Mouse (Mus musculus): ENCODE results near the gene Mllt1. TPM values are rescaled to one million over a fixed set of nuclear protein-coding genes. Genes with fewer than 3 reads are reported as not detected.

Gene Mllt1
- 1 to 10 TPM; 4.6 to 6.4 TPM for polyA plus RNA-seq (2017; shearing (Covaris generic))

DNA sequence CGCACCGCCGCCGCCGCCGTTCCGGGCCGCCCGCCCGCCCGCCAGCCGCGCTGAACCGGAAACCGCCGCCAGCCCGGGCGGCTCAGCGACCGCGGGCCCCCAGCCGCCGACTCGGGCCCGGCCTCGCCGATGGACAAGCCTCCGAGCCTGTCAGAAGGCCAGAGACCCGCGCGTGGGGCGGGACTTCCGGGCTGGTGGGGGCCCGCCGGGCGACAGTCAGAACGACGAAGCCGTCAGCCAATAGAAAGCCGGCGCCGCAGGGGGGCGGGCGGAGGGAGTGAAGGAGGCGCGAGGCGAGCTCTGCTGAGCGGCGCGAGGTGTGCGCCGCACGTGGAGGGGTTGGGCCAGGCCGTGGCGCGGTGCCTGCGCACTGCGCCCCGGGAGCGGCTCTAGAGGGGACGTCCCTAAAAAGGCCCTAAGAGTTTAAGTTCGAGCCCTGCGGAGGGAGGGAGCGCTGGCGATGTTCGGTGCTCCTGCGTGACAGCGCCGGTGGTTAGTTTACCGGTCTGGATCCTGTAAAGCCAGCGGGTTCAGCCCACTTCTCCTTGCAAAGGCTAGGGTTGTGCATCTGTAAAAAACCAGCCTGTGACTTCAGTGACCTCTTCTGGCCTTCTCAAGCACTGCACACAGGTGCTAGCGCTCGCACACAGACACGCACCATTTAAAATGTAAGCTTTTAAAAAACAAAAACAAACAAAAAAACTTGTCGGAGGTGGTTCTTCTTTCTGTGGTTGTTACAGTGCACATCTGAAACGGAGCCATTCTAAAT, at the start of gene Mllt1:
Mllt1 (minus strand) TSS at position 53 of the 769 bp plus-strand sequence.
- ATAC-seq, result peak; percentile 97

- no peak for ATAC-seq
These were observed 49.7 kb upstream of the Mllt1 start for GRCm38 (mm10) chr17:56984886-56985285.

- no peak for ATAC-seq
These were observed 46.8 kb upstream of the Mllt1 start, which contains the start of gene Acer1 for GRCm38 (mm10) chr17:56982013-56982412. Gene Acer1 (minus strand): TSS chr17:56982126.

- ATAC-seq, result no peak
These were observed 45.8 kb upstream of the Mllt1 start for GRCm38 (mm10) chr17:56981049-56981448.

DNA sequence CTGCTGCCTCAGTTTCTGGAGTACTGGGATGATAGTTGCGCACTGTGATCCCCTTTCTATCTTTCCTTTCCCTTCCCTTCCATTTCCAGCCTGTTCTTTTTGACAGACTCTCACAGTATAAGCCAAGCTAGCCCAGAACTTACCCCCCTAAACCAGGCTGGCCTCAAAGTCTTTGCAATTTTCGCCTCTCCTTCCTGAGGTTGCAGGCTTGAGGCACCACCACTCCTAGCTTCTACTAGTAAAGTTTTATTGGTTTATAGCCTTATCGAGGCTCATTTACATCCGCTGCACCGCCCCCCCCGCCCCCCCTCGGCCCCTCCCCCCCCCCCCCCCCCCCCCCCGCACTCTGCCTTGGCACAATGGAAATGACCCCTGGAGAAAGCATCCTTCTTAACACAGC, 44.3 kb upstream of the Mllt1 start:
- no peak for ATAC-seq

DNA sequence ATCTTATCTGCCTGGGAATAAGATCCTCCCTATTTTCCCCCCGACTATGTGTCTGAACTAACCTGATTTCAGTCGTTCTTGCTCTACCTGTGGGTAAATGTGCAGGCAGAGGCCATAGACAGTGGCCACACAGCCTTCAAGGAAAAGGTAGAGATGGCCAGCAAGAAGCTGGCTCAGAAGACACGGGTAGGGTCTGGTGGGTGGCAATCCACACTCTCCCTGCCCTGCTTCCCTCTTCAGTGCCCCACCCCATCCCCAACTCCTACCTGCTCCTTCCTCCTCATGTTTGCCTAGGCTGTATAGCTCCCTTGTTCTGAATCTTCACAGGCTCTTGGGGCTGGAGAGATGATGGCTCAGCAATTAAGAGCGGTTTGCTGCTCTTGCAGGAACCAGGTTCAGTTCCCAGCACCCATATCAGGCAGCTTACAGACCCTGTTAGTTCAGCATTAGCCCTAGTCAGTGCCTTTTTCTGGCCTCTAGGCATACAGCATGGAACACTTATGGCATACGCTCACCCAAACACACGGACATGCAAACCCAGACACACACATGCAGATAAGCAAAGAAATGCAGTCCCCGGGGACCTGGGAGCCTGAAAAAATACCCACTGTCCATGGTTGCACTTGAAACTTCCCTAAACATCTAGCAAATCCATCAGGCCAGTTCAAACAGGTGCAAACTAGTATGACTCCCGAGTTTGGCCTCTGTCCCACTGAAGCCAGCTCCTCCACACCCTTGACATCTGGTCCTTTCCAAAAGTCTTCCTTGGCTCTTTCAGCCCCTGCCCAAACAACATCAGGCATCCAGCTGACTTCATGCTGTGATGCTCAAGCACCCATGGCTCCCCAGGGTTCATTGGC, 41.5 kb upstream of the Mllt1 start:
- ATAC-seq, result no peak

DNA sequence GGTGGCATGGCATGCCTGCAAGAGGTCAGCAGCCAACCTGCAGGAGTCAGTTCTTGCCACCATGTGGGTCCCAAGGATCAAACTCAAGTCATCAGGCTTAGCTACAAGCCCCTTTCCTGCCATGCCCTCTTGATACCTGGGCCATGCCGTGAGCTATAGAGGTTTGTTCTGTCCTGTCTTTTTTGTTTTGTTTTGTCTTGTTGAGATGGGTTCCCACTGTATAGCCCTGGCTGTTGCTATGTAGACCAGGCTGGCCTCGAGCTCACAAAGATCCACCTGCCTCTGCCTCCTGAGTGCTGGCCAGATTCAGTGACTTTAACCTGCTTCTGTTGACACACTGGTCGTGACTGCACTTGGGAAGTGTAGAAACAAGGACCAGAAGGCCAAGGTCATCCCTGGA, 40.2 kb upstream of the Mllt1 start:
- no peak for ATAC-seq

DNA sequence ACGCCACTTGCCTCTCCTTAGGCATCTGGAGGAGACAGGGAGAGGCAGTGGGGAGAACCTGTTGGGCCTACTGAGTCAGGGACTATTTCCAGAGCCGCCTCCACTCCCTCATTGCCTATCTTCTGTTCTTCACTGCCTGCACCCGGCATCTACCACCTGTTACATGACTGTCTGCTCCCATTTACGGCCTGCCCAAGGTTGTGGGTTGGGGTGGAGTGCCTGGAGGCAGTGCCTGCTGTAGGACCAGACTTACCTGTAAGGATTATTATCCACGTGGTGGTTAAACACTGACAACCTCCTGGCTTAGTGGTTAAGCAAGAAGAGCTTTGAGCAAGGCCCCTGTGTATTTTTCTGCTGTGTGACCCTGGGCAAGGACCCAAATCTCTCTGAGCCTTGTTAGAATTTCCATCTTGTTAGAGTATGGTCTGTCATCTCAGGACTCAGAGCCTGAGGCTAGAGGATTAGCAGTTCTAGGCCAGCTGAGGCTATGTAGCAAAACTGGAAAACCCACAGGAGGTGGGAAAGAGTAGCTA, 39.6 kb upstream of the Mllt1 start:
- no peak for ATAC-seq

DNA sequence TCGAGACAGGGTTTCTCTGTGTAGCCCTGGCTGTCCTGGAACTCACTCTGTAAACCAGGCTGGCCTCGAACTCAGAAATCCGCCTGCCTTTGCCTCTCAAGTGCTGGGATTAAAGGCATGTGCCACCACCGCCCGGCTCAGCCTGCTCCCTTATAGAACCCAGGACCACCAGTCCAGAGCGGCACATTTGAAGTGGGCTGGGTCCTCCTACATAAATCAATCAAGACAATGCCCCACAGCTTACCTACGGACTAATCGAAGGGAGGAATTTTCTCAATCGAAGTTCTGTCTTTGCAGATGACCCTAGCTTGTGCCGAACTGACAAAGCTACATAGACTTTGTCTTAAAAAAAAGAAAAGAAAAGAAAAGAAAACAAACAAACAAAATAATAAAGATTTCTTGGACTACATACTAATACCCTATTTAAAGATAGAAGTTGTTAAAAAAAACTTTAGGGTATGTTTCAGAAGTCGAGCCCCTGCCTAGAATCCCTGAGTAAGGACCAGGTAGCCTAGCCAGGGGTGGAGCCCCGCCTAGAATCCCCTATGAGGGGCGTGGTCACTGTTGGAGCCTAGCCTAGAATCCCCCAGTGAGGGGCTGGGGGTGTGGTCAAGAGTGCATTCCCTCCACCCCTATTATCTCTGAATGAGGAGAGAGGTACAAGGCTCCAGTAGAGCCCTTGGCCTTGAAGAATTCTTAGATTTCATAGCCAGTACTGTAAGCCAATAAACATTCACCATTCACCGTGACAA, 38.9 kb upstream of the Mllt1 start:
- ATAC-seq, result no peak

DNA sequence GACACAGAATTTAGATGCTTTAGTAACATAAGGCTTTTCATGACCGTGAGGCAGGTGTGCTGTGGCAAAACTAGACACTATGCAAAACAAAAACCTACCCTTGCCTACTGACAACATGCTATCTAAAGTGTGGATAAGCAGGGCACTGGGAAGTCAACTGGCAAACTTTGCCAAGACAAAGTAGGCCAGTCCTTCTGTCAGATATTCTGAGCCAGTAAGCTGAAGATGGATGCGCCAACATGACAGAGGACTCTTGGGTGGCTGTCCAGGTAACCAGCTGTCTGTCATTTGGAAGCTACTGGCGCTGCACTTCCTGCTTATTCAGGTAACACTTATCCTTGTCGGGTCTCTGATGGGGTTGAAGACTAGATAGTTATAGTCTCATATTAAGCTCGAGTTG, 34.9 kb upstream of the Mllt1 start:
- ATAC-seq, result no peak

DNA sequence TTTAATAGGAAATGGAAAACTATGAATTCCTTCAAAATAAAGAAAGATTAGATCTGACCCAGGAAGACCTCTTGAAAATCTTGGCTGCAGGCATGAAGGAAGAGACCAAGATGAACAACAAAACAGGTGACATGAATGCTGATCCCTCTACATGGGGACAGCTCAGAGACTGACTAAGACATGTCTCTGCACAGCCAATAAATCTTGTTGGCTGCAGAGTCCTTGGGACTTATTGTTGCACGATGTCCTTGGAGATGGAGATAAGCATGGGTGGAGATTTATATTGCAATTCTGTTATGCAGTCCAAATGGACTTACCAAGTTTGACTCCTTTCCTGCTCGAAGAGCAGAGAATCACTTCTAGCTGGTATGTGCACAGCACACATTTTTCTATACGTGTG, 34.1 kb upstream of the Mllt1 start:
- ATAC-seq, result no peak

DNA sequence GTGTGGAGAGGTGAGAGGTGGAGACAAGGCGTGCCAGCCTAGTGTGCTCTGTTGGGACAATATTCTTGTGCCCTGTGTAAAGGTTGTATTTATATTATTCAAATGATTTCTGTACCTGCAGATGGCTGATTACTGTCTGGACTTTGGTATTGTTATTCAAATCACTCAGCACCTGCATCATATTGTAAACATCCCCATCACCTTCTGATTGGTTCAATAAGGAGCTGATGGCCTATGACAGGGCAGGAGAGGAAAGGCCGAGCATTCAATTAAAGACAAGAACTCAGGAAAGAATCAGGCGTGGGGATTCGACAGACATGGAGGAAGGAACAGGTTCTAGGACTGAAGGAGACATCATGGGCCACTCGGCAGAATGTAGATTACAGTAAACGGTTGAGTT, 28.4 kb upstream of the Mllt1 start:
- ATAC-seq, result no peak

DNA sequence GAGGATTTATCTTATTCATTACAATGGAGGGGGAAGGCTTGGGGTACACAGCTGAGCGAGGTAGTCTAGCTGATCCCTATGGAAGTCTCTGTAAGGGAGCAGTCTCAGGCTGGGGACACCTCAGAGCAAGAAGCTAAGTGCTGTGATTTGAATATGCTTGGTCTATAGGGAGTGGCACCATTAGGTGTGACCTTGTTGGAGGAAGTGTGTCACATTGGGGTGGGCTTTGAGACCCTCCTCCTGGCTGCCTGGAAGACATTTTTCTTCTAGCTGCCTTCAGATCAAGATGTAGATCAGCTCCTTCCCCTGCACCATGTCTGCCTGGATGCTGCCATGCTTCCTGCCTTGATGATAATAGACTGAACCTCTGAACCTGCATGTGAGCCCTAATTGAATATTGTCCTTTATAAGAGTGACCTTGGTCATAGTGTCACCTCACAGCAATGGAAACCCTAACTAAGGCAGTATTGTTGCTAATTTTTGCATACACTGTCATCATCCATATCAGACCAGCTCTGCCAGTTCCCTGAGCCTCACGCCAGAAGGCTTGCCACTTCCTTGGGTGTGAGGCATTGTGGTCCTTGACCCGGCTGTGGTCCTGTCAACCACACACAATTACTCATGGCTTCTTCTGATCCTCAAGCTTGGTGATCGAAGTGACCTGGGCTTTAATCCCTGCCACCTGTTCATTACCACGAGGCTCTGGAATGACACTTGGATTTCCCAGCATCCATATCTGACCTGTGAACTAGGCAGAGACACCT, 27.6 kb upstream of the Mllt1 start:
- no peak for ATAC-seq

DNA sequence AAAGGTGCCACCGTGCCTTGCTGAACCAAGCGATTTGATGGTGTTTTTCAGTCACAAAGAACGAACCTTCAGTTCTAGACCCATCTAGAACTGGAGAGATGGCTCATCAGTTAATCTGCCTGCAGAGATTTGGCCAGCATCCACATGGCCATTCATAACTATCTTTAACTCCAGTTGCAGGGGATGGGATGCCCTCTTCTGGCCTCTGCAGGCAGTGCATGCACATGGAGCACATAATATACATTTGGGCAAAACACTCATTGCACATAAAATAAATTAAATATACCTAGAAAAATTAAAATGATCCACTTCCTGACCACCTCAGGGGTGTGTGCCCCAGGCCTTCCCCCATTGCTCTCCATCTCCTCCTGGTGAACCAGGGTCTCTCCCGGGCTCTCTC, 26.7 kb upstream of the Mllt1 start:
- ATAC-seq, result no peak

GRCm38 (mm10) chr17:56958667-56959066, 23.5 kb upstream of the Mllt1 start:
- ATAC-seq, result no peak

DNA sequence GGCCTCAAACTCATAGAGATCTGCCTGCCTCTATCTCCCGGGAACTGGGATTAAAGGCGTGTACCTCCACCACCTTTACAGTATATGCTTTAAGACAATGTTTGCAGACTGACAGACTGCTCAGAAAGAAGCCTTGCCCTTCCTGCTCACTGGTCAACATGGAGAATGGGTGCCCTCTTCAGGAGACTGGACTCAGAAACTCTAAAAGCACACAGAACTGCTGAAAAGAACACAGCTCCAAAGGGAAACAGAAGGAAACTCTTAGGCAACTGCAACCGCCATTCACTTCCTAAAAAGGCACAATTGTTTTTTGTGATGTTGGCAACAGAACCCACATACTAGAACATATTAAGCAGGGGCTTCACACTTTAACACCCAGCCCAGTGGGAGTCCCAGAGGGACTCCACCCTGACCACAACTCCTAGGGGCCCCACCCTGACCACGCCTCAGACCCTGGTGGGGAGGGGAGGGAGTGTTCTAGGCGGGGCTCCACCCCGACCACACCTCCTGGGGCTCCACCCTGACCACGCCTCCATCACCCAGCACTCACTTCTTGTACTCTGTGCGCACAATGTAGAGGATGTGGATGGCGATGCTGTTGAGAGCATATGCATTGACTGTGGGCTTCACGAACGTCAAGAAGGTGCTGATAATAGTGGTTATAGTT, 22.7 kb upstream of the Mllt1 start:
- peak; percentile 46 for ATAC-seq

GRCm38 (mm10) chr17:56954871-56955270, 19.7 kb upstream of the Mllt1 start:
- ATAC-seq, result no peak

- ATAC-seq, result no peak
These were observed 17.4 kb upstream of the Mllt1 start for GRCm38 (mm10) chr17:56952639-56953038.

GRCm38 (mm10) chr17:56950915-56951314, 15.7 kb upstream of the Mllt1 start:
- ATAC-seq, result peak; percentile 52

DNA sequence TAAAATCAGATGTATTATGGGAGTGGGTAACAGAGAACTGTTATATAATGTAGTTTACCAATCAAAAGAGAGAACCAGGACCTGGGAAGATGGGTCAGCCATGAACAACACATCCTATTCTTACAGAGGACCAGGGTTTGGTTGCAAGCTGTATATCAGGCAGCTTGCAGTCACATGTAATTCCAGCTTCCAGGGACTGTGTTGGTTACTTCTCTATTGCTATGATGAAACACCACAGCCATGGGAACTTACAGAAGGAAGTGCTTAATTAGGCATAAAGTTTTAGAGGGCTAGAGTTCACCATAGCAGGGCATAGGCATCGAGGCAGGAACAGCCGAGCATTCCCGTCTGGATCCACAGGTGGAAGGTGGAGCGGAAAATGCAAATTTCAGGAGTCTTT, 3.5 kb upstream of the Mllt1 start:
- no peak for ATAC-seq

DNA sequence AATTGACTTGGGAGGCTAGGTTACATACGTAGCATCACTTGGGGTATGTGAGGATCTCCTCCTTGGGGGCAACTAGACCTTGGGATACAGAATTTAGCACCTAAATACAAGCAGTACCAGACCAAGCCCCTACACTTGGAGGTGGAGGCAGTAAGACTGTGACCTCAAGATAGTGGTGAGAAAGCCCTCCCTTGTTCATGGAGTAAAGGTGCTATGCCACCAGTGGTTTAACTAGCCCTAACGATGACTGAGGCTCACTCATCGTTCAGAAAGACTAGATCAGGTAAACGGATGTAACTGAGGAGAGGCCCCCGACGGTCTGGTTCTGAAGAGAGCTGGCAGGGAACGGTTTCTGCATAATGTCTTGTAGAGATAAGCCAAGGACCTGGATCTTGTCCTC, 1.5 kb upstream of the Mllt1 start:
- ATAC-seq, result no peak
